Mouse (Mus musculus) ES-E14 (cell line): ENCODE results near the gene Cyp2s1. TPM values are rescaled to one million over a fixed set of nuclear protein-coding genes. Genes with fewer than 3 reads are reported as not detected.

Experiments used
- DNase-seq: peaks from one replicate; pipeline ENCODE4 v3.0.0-alpha.2; 2013; ENCODE audit warnings: low read depth, low spot score
- H3K27ac ChIP-seq: 2 replicates; pipeline ENCODE4 v1.5.1; 2012; ENCODE audit warnings: low read depth, mild to moderate bottlenecking, low read length, moderate library complexity, mixed read lengths; ENCODE audit not compliant: poor library complexity, insufficient read depth, severe bottlenecking
- H3K36me3 ChIP-seq: 2 replicates; pipeline ENCODE4 v1.6.1; 2012; ENCODE audit warnings: mild to moderate bottlenecking, low read length, moderate library complexity, mixed read lengths; ENCODE audit not compliant: control insufficient read depth, poor library complexity, insufficient read depth, severe bottlenecking
- H3K4me1 ChIP-seq, 2 experiments: fragments of 150-350 bp in 1 of 2; sonication (generic) in 1 of 2; 2 replicates each; pipeline ENCODE4 v1.6.1; 2012; ENCODE audit warnings: low read length in 2 of 2, mild to moderate bottlenecking in 1 of 2, mixed read lengths in 1 of 2; ENCODE audit not compliant: control insufficient read depth in 2 of 2, insufficient read depth in 2 of 2, poor library complexity in 1 of 2
- H3K4me3 ChIP-seq, 2 experiments: fragments of 150-350 bp in 1 of 2; sonication (generic) in 1 of 2; 2 replicates each; pipeline ENCODE4 v1.5.1; 2012; ENCODE audit warnings: low read length in 2 of 2, low read depth in 1 of 2, mild to moderate bottlenecking in 1 of 2, mixed read lengths in 1 of 2; ENCODE audit not compliant: insufficient read depth in 1 of 2, poor library complexity in 1 of 2, severe bottlenecking in 1 of 2
- H3K9ac ChIP-seq: 2 replicates; pipeline ENCODE4 v1.6.1; 2012; ENCODE audit warnings: low read depth, mild to moderate bottlenecking, low read length, mixed read lengths; ENCODE audit not compliant: poor library complexity, insufficient read depth, severe bottlenecking
- H3K9me3 ChIP-seq: fragments of 150-350 bp; sonication (generic); 2 replicates; pipeline ENCODE4 v1.6.1; 2012; ENCODE audit warnings: low read depth, mild to moderate bottlenecking, low read length; ENCODE audit not compliant: control insufficient read depth, insufficient read depth
- CHD2 ChIP-seq: IDR thresholded peaks from 2 replicates; pipeline ENCODE4 v1.6.1; 2014; ENCODE audit warnings: mild to moderate bottlenecking, low read depth, low read length, inconsistent platforms
- HCFC1 ChIP-seq: IDR thresholded peaks from 2 replicates; pipeline ENCODE4 v1.6.1; 2012; ENCODE audit warnings: low read length, inconsistent platforms, borderline replicate concordance; ENCODE audit not compliant: insufficient read depth
- MAFK ChIP-seq: IDR thresholded peaks from 2 replicates; pipeline ENCODE4 v1.6.1; 2014; ENCODE audit warnings: mild to moderate bottlenecking, low read depth, low read length, inconsistent platforms; ENCODE audit not compliant: insufficient read depth
- ZC3H11A ChIP-seq: IDR thresholded peaks from 2 replicates; pipeline ENCODE4 v1.6.1; 2012; ENCODE audit warnings: low read depth, mild to moderate bottlenecking, inconsistent platforms, low read length, borderline replicate concordance
- ZNF384 ChIP-seq: IDR thresholded peaks from 2 replicates; pipeline ENCODE4 v1.6.1; 2012; ENCODE audit warnings: low read depth, low read length, inconsistent platforms
- in situ Hi-C, 2 experiments: fragments of 600-800 bp; cut with MboI; formaldehyde crosslinking; loops; one replicate each; pipeline ENCODE4 v1.15.1; 2025; ENCODE audit warnings: low sequenced_read_pairs in 2 of 2, inconsistent platforms in 1 of 2; ENCODE audit not compliant: unreplicated experiment in 2 of 2
- total RNA-seq: library from RNA; depleted of rRNA; stranded (reverse); fragments of 300-350 nt; gene quantifications from 2 replicates; pipeline ENCODE4 v1.2.3, GENCODE M21; 2012

The Cyp2s1 gene
- total RNA-seq, 1 experiment: 11.2 TPM

GRCm38 (mm10) chr7:25844885-25845284 lies 28.2 kb upstream of the Cyp2s1 start:
- H3K36me3 ChIP-seq: no peaks in the 10 kb centered on the region
- no peak overlapping the region for H3K9ac ChIP-seq
- no peak overlapping the region for H3K27ac ChIP-seq
- no peak for TF ChIP-seq HCFC1
- no peak for TF ChIP-seq ZC3H11A
- no peak for TF ChIP-seq CHD2
- TF ChIP-seq ZNF384: no peak
- no peak for TF ChIP-seq MAFK
- H3K4me1 ChIP-seq: peaks cover 0 to 5% of the 10 kb centered on the region in 2 experiments; a peak in 2 of 4 replicates
- in situ Hi-C loops: no loop called here
- no peak overlapping the region for H3K4me3 ChIP-seq
- no peaks in the 10 kb centered on the region for H3K9me3 ChIP-seq
- no peak for DNase-seq

GRCm38 (mm10) chr7:25844423-25844822 lies 27.7 kb upstream of the Cyp2s1 start:
- H3K9me3 ChIP-seq: no peaks in the 10 kb centered on the region
- in situ Hi-C loops: no loop called here
- H3K9ac ChIP-seq: no peak overlapping the region
- TF ChIP-seq HCFC1: no peak
- TF ChIP-seq ZNF384: no peak
- no peak for TF ChIP-seq CHD2
- no peak for TF ChIP-seq ZC3H11A
- H3K36me3 ChIP-seq: no peaks in the 10 kb centered on the region
- H3K27ac ChIP-seq: no peak overlapping the region
- no peak overlapping the region for H3K4me3 ChIP-seq
- no peak for DNase-seq
- peaks cover 0 to 5% of the 10 kb centered on the region in 2 experiments; a peak in 2 of 4 replicates for H3K4me1 ChIP-seq

GRCm38 (mm10) chr7:25843492-25843891 lies 26.8 kb upstream of the Cyp2s1 start:
- in situ Hi-C loops: no loop called here
- Histone ChIP-seq H3K27ac (no peak overlapping the region), H3K4me3 (no peak overlapping the region), H3K4me1 (peaks cover 0 to 5% of the 10 kb centered on the region in 2 experiments; a peak in 2 of 4 replicates), H3K36me3 (no peaks in the 10 kb centered on the region), H3K9ac (no peak overlapping the region), H3K9me3 (no peaks in the 10 kb centered on the region)
- no peak for TF ChIP-seq HCFC1
- TF ChIP-seq MAFK: no peak
- no peak for TF ChIP-seq ZC3H11A
- no peak for TF ChIP-seq CHD2
- TF ChIP-seq ZNF384: no peak
- DNase-seq: no peak

GRCm38 (mm10) chr7:25840908-25841307 lies 24.2 kb upstream of the Cyp2s1 start:
- Histone ChIP-seq H3K36me3 (no peaks in the 10 kb centered on the region), H3K9ac (no peak overlapping the region), H3K9me3 (no peaks in the 10 kb centered on the region), H3K27ac (peak overlapping the region; percentile 36; the same call in 1 of the 2 replicates), H3K4me3 (no peak overlapping the region), H3K4me1 (peaks cover 0 to 5% of the 10 kb centered on the region in 2 experiments; a peak in 2 of 4 replicates)
- TF ChIP-seq HCFC1 (no peak), ZC3H11A (no peak), CHD2 (no peak), MAFK (no peak), ZNF384 (no peak)
- in situ Hi-C loops: no loop called here
- DNase-seq: no peak

GRCm38 (mm10) chr7:25835188-25835891 lies 18.6 kb upstream of the Cyp2s1 start:
- in situ Hi-C loops: no loop called here
- no peak for DNase-seq
- TF ChIP-seq ZC3H11A: no peak
- no peak for TF ChIP-seq MAFK
- TF ChIP-seq CHD2: no peak
- TF ChIP-seq ZNF384: no peak
- Histone ChIP-seq H3K9ac (no peak overlapping the region), H3K27ac (no peak overlapping the region), H3K36me3 (no peaks in the 10 kb centered on the region), H3K9me3 (no peaks in the 10 kb centered on the region), H3K4me3 (no peak overlapping the region), H3K4me1 (no peaks in the 10 kb centered on the region)
